Mouse (Mus musculus): ENCODE measurements at regions not wholly inside any gene's neighbourhood (a gene's known extent, or its start where the extent isn't known, plus 50 kb on each side); places are given as distances from the start of the nearest gene placed in this dataset.

- no peak for TF ChIP-seq CTCF (IDR thresholded peaks at IDR 0.05; ENCODE audit: extremely low read depth, insufficient read depth, insufficient read length, insufficient replicate concordance)
- TF ChIP-seq POLR2A (IDR thresholded peaks at IDR 0.05; ENCODE audit: low read depth, low read length), result no peak
Measured at GRCm38 (mm10) chr3:9105191-9105926, 504.5 kb downstream of the Zfp704 start.

Data from spleen, adult 2 months (tissue).